Mouse (Mus musculus): ENCODE measurements around the gene Fbxo47. TPM values are rescaled to one million over a fixed set of nuclear protein-coding genes. Genes with fewer than 3 reads are reported as not detected.
A peak's percentile ranks its signal among the peaks of the same experiment; 100 is the strongest.

Gene Fbxo47
- total and polyA plus RNA-seq, 3 experiments: 0.73 to 1.2 TPM; not detected in 1

DNA sequence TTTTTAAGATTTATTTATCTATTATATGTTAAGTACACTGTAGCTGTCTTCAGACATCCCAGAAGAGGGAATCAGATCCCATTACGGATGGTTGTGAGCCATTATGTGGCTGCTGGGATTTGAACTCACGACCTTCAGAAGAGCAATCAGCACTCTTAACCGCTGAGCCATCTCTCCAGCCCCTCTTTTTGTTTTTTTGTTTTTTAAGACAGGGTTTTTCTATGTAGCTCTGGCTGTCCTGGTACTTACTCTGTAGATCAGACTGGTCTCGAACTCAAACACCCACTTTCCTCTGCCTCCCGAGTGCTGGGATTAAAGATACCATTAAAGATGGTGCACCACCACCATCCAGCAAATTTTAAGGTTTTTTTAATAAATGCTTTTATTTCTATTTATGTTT lies 18.5 kb downstream of the Fbxo47 start:
- TF ChIP-seq EP300 (IDR thresholded peaks at IDR 0.05; ENCODE audit: low read depth in 1 of 2, low read length in 2 of 2) (no peak), TBP (IDR thresholded peaks at IDR 0.05; ENCODE audit: low read depth, low read length) (peak; percentile 82), NELFE (IDR thresholded peaks at IDR 0.05; ENCODE audit: low read depth, low read length) (no peak), MAZ (IDR thresholded peaks at IDR 0.05; ENCODE audit: low read depth, low read length) (no peak), CHD2 (IDR thresholded peaks at IDR 0.05; ENCODE audit: low read length) (no peak)
- no peaks in the 10 kb centered on the region for H3K27me3 ChIP-seq (ENCODE audit: control insufficient read depth in 1 of 2, insufficient read depth in 2 of 2, low read length in 2 of 2)
- H3K9me3 ChIP-seq (replicated peaks; ENCODE audit: insufficient read depth, low read length): no peaks in the 10 kb centered on the region
- no peak overlapping the region for H3K9ac ChIP-seq (ENCODE audit: control insufficient read depth, low read depth, low read length, poor library complexity, severe bottlenecking)
- H3K4me1 ChIP-seq (ENCODE audit: control insufficient read depth in 1 of 2, insufficient read depth in 2 of 2, low read length in 2 of 2): no peaks in the 10 kb centered on the region
- DNase-seq (ENCODE audit: low read depth, low spot score): no peak
- no peaks in the 10 kb centered on the region for H3K36me3 ChIP-seq (ENCODE audit: control insufficient read depth in 1 of 2, insufficient read depth in 2 of 2, low read length in 2 of 2)
- H3K79me2 ChIP-seq (ENCODE audit: control insufficient read depth, insufficient read depth, low read length, poor library complexity): no peaks in the 10 kb centered on the region
- no peak overlapping the region for H3K4me3 ChIP-seq (ENCODE audit: control insufficient read depth in 1 of 2, insufficient read depth in 1 of 2, low read depth in 2 of 2, low read length in 2 of 2)
- no peak overlapping the region for H3K27ac ChIP-seq (ENCODE audit: control insufficient read depth, low read depth, low read length)

DNA sequence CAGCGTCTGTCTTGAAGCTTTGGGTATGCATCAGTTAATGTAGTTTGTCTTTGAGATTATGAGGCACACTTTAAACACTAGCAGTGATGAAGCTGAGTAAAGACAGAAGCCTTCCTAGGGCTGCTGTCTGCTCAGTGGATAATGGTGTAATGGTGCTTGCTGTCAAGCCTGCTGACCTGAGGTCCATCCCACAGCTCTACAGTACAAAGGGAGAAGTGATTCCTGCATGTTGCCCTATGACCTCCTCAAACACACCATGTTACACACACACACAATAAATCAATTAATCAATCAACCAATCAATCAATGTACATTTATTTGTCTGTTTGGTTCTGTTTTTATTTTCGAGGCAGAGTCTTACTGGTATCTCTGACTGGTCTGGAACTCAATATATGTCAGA lies 21.8 kb downstream of the Fbxo47 start:
- Histone ChIP-seq H3K27me3 (ENCODE audit: control insufficient read depth in 1 of 2, insufficient read depth in 2 of 2, low read length in 2 of 2) (no peaks in the 10 kb centered on the region), H3K79me2 (ENCODE audit: control insufficient read depth, insufficient read depth, low read length, poor library complexity) (no peaks in the 10 kb centered on the region), H3K27ac (ENCODE audit: control insufficient read depth, low read depth, low read length) (no peak overlapping the region), H3K36me3 (ENCODE audit: control insufficient read depth in 1 of 2, insufficient read depth in 2 of 2, low read length in 2 of 2) (no peaks in the 10 kb centered on the region), H3K9me3 (replicated peaks; ENCODE audit: insufficient read depth, low read length) (no peaks in the 10 kb centered on the region), H3K4me1 (ENCODE audit: control insufficient read depth in 1 of 2, insufficient read depth in 2 of 2, low read length in 2 of 2) (no peaks in the 10 kb centered on the region), H3K4me3 (ENCODE audit: control insufficient read depth in 1 of 2, insufficient read depth in 1 of 2, low read depth in 2 of 2, low read length in 2 of 2) (no peak overlapping the region), H3K9ac (ENCODE audit: control insufficient read depth, low read depth, low read length, poor library complexity, severe bottlenecking) (no peak overlapping the region)
- TF ChIP-seq MEF2A (IDR thresholded peaks at IDR 0.05; ENCODE audit: extremely low read depth, insufficient replicate concordance, low read depth, low read length, poor library complexity, severe bottlenecking) (no peak), TCF12 (IDR thresholded peaks at IDR 0.05; ENCODE audit: low read depth, low read length) (no peak), ZMIZ1 (IDR thresholded peaks at IDR 0.05; ENCODE audit: low read depth, low read length) (no peak), USF2 (IDR thresholded peaks at IDR 0.05; ENCODE audit: borderline replicate concordance in 1 of 2, insufficient read depth in 1 of 2, low read depth in 1 of 2, low read length in 2 of 2) (no peak), USF1 (IDR thresholded peaks at IDR 0.05; ENCODE audit: low read depth, low read length) (no peak), MYB (IDR thresholded peaks at IDR 0.05; ENCODE audit: low read depth, low read length) (no peak), MAZ (IDR thresholded peaks at IDR 0.05; ENCODE audit: low read depth, low read length) (no peak), CHD1 (IDR thresholded peaks at IDR 0.05; ENCODE audit: low read depth, low read length) (no peak), RAD21 (IDR thresholded peaks at IDR 0.05; ENCODE audit: low read depth, low read length) (no peak), ETS1 (IDR thresholded peaks at IDR 0.05; ENCODE audit: low read depth, low read length) (no peak), MAFK (IDR thresholded peaks at IDR 0.05; ENCODE audit: borderline replicate concordance, low read depth, low read length) (no peak), MXI1 (IDR thresholded peaks at IDR 0.05; ENCODE audit: low read depth, low read length) (no peak), RCOR1 (IDR thresholded peaks at IDR 0.05; ENCODE audit: low read depth, low read length) (no peak), POLR2AphosphoS5 (IDR thresholded peaks at IDR 0.05; ENCODE audit: borderline replicate concordance, low read depth, low read length) (no peak), CTCF (IDR thresholded peaks at IDR 0.05 in 2 of 3, conservative IDR thresholded peaks at IDR 0.05 in 1 of 3; ENCODE audit: control insufficient read depth in 1 of 3, insufficient read depth in 1 of 3, low read depth in 2 of 3, low read length in 3 of 3, poor library complexity in 1 of 3, severe bottlenecking in 1 of 3) (no peak), KAT2A (conservative IDR thresholded peaks at IDR 0.05; ENCODE audit: low read depth, low read length) (no peak), ELF1 (IDR thresholded peaks at IDR 0.05; ENCODE audit: low read depth, low read length) (no peak), JUND (IDR thresholded peaks at IDR 0.05; ENCODE audit: low read depth, low read length) (no peak), MYC (IDR thresholded peaks at IDR 0.05; ENCODE audit: low read depth, low read length) (no peak), EP300 (IDR thresholded peaks at IDR 0.05; ENCODE audit: low read depth in 1 of 2, low read length in 2 of 2) (no peak)
- DNase-seq (ENCODE audit: low read depth, low spot score): no peak

Data from MEL (cell line).